In genomic region chr13:18282361-18282982, GRCm38 (mm10) we compare ENCODE assay signal across 16 mouse cellular contexts.
DNase-seq lines count a peak whose midpoint lies in the region; ATAC-seq lines count a peak whose summit lies in the region.
"Had no signal": no experiment of that assay in that cellular context is flagged by ENCODE, and none has a peak within 500 bp of the region (broad histone marks: within the 10 kb centered on the region; RNA-seq: fewer than 3 reads in every experiment).

No protein-coding gene starts in this region.

- ATAC-seq in hindbrain, embryonic 11.5 days (ENCODE audit: low FRiP score), result peak; percentile 86
- ATAC-seq in midbrain, embryonic 12.5 days (ENCODE audit: low FRiP score, low read depth), result peak; percentile 82
- ATAC-seq in neural tube, embryonic 14.5 days (ENCODE audit: low read depth), result peak; percentile 29
- ATAC-seq in cerebellum, adult (ENCODE audit: insufficient number of reproducible peaks, low FRiP score, low TSS enrichment), result no peak

- H3K27me3 ChIP-seq in forebrain, embryonic 10.5 days (ENCODE audit: poor library complexity, severe bottlenecking), result no peaks in the 10 kb centered on the region
- no peaks in the 10 kb centered on the region for H3K27me3 ChIP-seq in hindbrain, embryonic 11.5 days (ENCODE audit: control insufficient read depth, insufficient read depth, low read length)
- H3K27me3 ChIP-seq in midbrain, embryonic 12.5 days, result no peaks in the 10 kb centered on the region
- H3K27me3 ChIP-seq in neural tube, embryonic 14.5 days (ENCODE audit: control insufficient read depth, insufficient read depth, low read length), result no peaks in the 10 kb centered on the region
- H3K27me3 ChIP-seq: embryonic facial prominence, embryonic 15.5 days; heart, embryonic 15.5 days had no signal

- no peaks in the 10 kb centered on the region for H3K36me3 ChIP-seq in forebrain, embryonic 10.5 days (replicated peaks)
- H3K36me3 ChIP-seq in hindbrain, embryonic 11.5 days (ENCODE audit: control insufficient read depth, insufficient read depth, low read length), result no peaks in the 10 kb centered on the region
- no peaks in the 10 kb centered on the region for H3K36me3 ChIP-seq in midbrain, embryonic 12.5 days
- no peaks in the 10 kb centered on the region for H3K36me3 ChIP-seq in neural tube, embryonic 14.5 days (ENCODE audit: control insufficient read depth, insufficient read depth, low read length)
- H3K36me3 ChIP-seq: embryonic facial prominence, embryonic 15.5 days; heart, embryonic 15.5 days had no signal

- DNase-seq in forebrain, embryonic 10.5 days (ENCODE audit: extremely low spot score, low spot score), result peak; percentile 45
- peak; percentile 66 for DNase-seq in hindbrain, embryonic 11.5 days (ENCODE audit: low spot score)
- no peak for DNase-seq in adrenal gland, adult 2 months
- no peak for DNase-seq in spleen, postnatal 36 days (ENCODE audit: low spot score in 2 of 2)
- DNase-seq in kidney, postnatal 36 days, result no peak
- DNase-seq: cerebellum, adult 9-11 months; kidney, postnatal 14 days; lung, postnatal 14 days; thymus, postnatal 36 days had no signal

- H3K9me3 ChIP-seq in forebrain, embryonic 10.5 days, result no peaks in the 10 kb centered on the region
- H3K9me3 ChIP-seq in hindbrain, embryonic 11.5 days (ENCODE audit: control insufficient read depth, low read length), result no peaks in the 10 kb centered on the region
- no peaks in the 10 kb centered on the region for H3K9me3 ChIP-seq in midbrain, embryonic 12.5 days
- H3K9me3 ChIP-seq in neural tube, embryonic 14.5 days (ENCODE audit: control insufficient read depth, low read length), result no peaks in the 10 kb centered on the region
- H3K9me3 ChIP-seq: embryonic facial prominence, embryonic 15.5 days; heart, embryonic 15.5 days had no signal

- H3K4me1 ChIP-seq in forebrain, embryonic 10.5 days, result peaks cover 32% of the 10 kb centered on the region
- H3K4me1 ChIP-seq in hindbrain, embryonic 11.5 days (replicated peaks; ENCODE audit: control insufficient read depth, insufficient read depth, low read length), result peaks cover 2% of the 10 kb centered on the region; the same call in 1 of the 2 replicates
- H3K4me1 ChIP-seq in midbrain, embryonic 12.5 days, result peaks cover 26% of the 10 kb centered on the region
- 0 out of 2 replicates have a peak, but pooled peaks cover 4% of the 10 kb centered on the region for H3K4me1 ChIP-seq in neural tube, embryonic 14.5 days (ENCODE audit: control insufficient read depth, insufficient read depth, low read length)
- H3K4me1 ChIP-seq: embryonic facial prominence, embryonic 15.5 days; heart, embryonic 15.5 days had no signal

- peak overlapping the region; percentile 84 for H3K27ac ChIP-seq in forebrain, embryonic 10.5 days
- H3K27ac ChIP-seq in hindbrain, embryonic 11.5 days (ENCODE audit: low read depth, low read length), result peak overlapping the region; percentile 31; the same call in 1 of the 2 replicates
- peak overlapping the region; percentile 89 for H3K27ac ChIP-seq in midbrain, embryonic 12.5 days (replicated peaks)
- no peak overlapping the region for H3K27ac ChIP-seq in neural tube, embryonic 14.5 days (ENCODE audit: low read depth, low read length)
- H3K27ac ChIP-seq: embryonic facial prominence, embryonic 15.5 days; heart, embryonic 15.5 days; liver, embryonic 14.5 days; stomach, postnatal 0 days had no signal

- no peak overlapping the region for H3K9ac ChIP-seq in hindbrain, embryonic 11.5 days (ENCODE audit: low read depth, low read length)
- no peak overlapping the region for H3K9ac ChIP-seq in midbrain, embryonic 12.5 days (replicated peaks)
- no peak overlapping the region for H3K9ac ChIP-seq in neural tube, embryonic 14.5 days (replicated peaks; ENCODE audit: low read depth, low read length)
- H3K9ac ChIP-seq: embryonic facial prominence, embryonic 15.5 days; heart, embryonic 15.5 days; liver, embryonic 14.5 days had no signal

- no peak overlapping the region for H3K4me2 ChIP-seq in hindbrain, embryonic 11.5 days (replicated peaks; ENCODE audit: low read depth, low read length)
- H3K4me2 ChIP-seq in midbrain, embryonic 12.5 days (replicated peaks), result no peak overlapping the region
- no peak overlapping the region for H3K4me2 ChIP-seq in neural tube, embryonic 14.5 days (ENCODE audit: low read depth, low read length)
- H3K4me2 ChIP-seq: embryonic facial prominence, embryonic 15.5 days; heart, embryonic 15.5 days had no signal

- WGBS in forebrain, embryonic 10.5 days, result 54% methylated on average over 5 of the region's 5 CpGs
- 30% methylated on average over 5 of the region's 5 CpGs for WGBS in hindbrain, embryonic 11.5 days
- 34% methylated on average over 5 of the region's 5 CpGs for WGBS in midbrain, embryonic 12.5 days
- WGBS in neural tube, embryonic 14.5 days, result 26% methylated on average over 5 of the region's 5 CpGs

- H3K4me3 ChIP-seq in forebrain, embryonic 10.5 days, result no peak overlapping the region
- no peak overlapping the region for H3K4me3 ChIP-seq in hindbrain, embryonic 11.5 days (ENCODE audit: low read depth, low read length)
- no peak overlapping the region for H3K4me3 ChIP-seq in midbrain, embryonic 12.5 days
- H3K4me3 ChIP-seq in neural tube, embryonic 14.5 days (ENCODE audit: low read depth, low read length), result no peak overlapping the region
- H3K4me3 ChIP-seq: embryonic facial prominence, embryonic 15.5 days; heart, embryonic 15.5 days had no signal

Comparison
In these comparisons a context has a peak if more than half of its experiments do, and no peak if none do; other contexts are left out.
1. DNase-seq: peak in forebrain, embryonic 10.5 days (single experiment) and hindbrain, embryonic 11.5 days (single experiment); none in adrenal gland, adult 2 months (single experiment), spleen, postnatal 36 days (0 of 2) and kidney, postnatal 36 days (0 of 2).